Mouse (Mus musculus) right cerebral cortex, postnatal 36 days (tissue): ENCODE data around the gene Dnajc16.

Experiments
- DNase-seq, 2 experiments: peaks; one replicate each; pipeline ENCODE4 v3.0.0; 2022; ENCODE audit warnings: low spot score in 2 of 2, mixed read lengths in 1 of 2

Dnajc16 gene

GRCm38 (mm10) chr4:141790524-141790990 lies at the start of gene Dnajc16:
Gene Dnajc16, minus strand, starts transcription at chr4:141790931.
- DNase-seq: peak; percentile 98 to 99

- DNase-seq: no peak
These were observed 43.9 kb upstream of the Dnajc16 start for GRCm38 (mm10) chr4:141834536-141835095.

GRCm38 (mm10) chr4:141833911-141834310 lies 43.2 kb upstream of the Dnajc16 start:
- DNase-seq: peak; percentile 37 to 46

- no peak for DNase-seq
These were observed 40.6 kb upstream of the Dnajc16 start for GRCm38 (mm10) chr4:141831361-141831760.

- no peak for DNase-seq
These were observed 39.6 kb upstream of the Dnajc16 start for GRCm38 (mm10) chr4:141830381-141830780.

- DNase-seq: no peak
These were observed 37.4 kb upstream of the Dnajc16 start for GRCm38 (mm10) chr4:141828177-141828576.

- no peak for DNase-seq
These were observed 36.7 kb upstream of the Dnajc16 start for GRCm38 (mm10) chr4:141827401-141827800.

GRCm38 (mm10) chr4:141826060-141826459 lies 35.3 kb upstream of the Dnajc16 start, which contains the start of gene Cela2a:
Gene Cela2a, minus strand, starts transcription at chr4:141826160.
- no peak for DNase-seq

- DNase-seq: no peak
These were observed 32.2 kb upstream of the Dnajc16 start for GRCm38 (mm10) chr4:141822979-141823378.

- no peak for DNase-seq
These were observed 31.4 kb upstream of the Dnajc16 start for GRCm38 (mm10) chr4:141822089-141822488.

- DNase-seq: no peak
These were observed 30.4 kb upstream of the Dnajc16 start for GRCm38 (mm10) chr4:141821178-141821577.

- DNase-seq: no peak
These were observed 28.6 kb upstream of the Dnajc16 start for GRCm38 (mm10) chr4:141819316-141819715.

GRCm38 (mm10) chr4:141818861-141819260 lies 28.1 kb upstream of the Dnajc16 start:
- no peak for DNase-seq

GRCm38 (mm10) chr4:141817706-141818105 lies 27.0 kb upstream of the Dnajc16 start:
- no peak for DNase-seq

GRCm38 (mm10) chr4:141816776-141817655 lies 26.3 kb upstream of the Dnajc16 start:
- DNase-seq: no peak

GRCm38 (mm10) chr4:141816267-141816666 lies 25.5 kb upstream of the Dnajc16 start:
- DNase-seq: no peak

GRCm38 (mm10) chr4:141811375-141811774 lies 20.6 kb upstream of the Dnajc16 start:
- DNase-seq: no peak

GRCm38 (mm10) chr4:141810975-141811374 lies 20.2 kb upstream of the Dnajc16 start:
- no peak for DNase-seq

- no peak for DNase-seq
These were observed 19.2 kb upstream of the Dnajc16 start for GRCm38 (mm10) chr4:141809850-141810464.

- DNase-seq: no peak
These were observed 15.2 kb upstream of the Dnajc16 start for GRCm38 (mm10) chr4:141805886-141806285.

- DNase-seq: no peak
These were observed 13.4 kb upstream of the Dnajc16 start for GRCm38 (mm10) chr4:141804105-141804504.

GRCm38 (mm10) chr4:141797545-141797944 lies 6.8 kb upstream of the Dnajc16 start:
- DNase-seq: no peak
